Mouse (Mus musculus): ENCODE measurements at regions not wholly inside any gene's neighbourhood (a gene's known extent, or its start where the extent isn't known, plus 50 kb on each side); places are given as distances from the start of the nearest gene placed in this dataset.

DNA sequence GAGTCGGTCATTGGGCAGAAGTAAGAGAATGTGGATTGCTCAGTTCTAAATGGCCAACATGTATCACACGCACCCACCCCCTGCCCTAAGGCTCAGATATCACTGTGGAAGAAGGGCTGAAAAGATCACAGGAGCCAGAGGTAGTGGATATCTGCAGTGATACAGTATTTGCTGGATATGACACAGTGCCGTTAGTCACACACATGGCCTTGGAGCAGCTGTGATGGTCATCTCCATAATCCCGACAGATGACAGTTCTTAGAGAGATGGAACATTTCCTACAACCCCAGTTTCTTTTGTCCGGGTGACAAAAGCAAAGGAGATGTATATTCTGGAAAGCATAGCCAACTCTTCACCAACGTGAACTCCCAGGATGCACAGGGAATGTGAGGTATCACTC lies 65.1 kb upstream of the Msx2 start:
- no peak for ATAC-seq (replicated peaks; ENCODE audit: low FRiP score)
- peaks cover 13% of the 10 kb centered on the region for H3K27me3 ChIP-seq
- H3K36me3 ChIP-seq, result no peaks in the 10 kb centered on the region
- H3K9me3 ChIP-seq (replicated peaks), result no peaks in the 10 kb centered on the region
- H3K4me1 ChIP-seq, result peaks cover 3% of the 10 kb centered on the region; the same call in 1 of the 2 replicates
- WGBS, result 93% methylated on average over 6 of the region's 6 CpGs
- H3K9ac ChIP-seq, result no peak overlapping the region
- H3K4me3 ChIP-seq (replicated peaks), result no peak overlapping the region
- no peak overlapping the region for H3K27ac ChIP-seq
- no peak overlapping the region for H3K4me2 ChIP-seq

DNA sequence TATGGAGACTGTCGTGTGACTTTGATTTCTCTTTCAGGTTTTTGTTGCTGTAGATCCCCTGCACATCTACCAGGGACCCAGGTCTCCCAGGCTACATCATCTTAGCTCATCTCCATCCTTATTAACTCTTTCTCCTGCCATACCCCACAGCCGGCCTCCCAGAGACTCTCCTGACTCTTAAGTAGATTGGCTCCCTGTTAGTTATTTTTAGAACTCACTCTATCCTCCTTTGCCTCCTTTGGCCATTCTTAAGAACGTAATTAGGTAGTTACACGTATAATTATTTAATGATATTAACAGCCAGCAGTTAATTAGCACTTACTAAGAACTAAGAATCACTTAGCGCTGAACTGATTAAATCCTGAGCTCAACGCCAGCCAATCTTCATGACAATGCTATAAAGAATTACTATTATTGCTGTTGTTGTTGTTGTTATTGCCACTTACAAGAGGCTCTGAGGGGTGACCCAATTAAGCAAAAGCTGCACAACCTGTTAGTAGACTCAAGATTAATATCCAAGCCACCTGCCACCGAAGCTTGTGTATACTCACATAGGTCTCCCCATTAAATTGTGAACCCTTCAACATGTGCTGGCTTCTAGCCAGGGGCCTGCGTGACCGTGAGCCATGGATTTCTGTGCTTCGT lies 63.0 kb upstream of the Msx2 start:
- Histone ChIP-seq H3K9me3 (replicated peaks) (no peaks in the 10 kb centered on the region), H3K27ac (no peak overlapping the region), H3K36me3 (no peaks in the 10 kb centered on the region), H3K9ac (no peak overlapping the region), H3K4me1 (peaks cover 3% of the 10 kb centered on the region; the same call in 1 of the 2 replicates), H3K4me2 (no peak overlapping the region), H3K27me3 (peaks cover 15% of the 10 kb centered on the region), H3K4me3 (replicated peaks) (no peak overlapping the region)
- 80% methylated on average over 10 of the region's 10 CpGs for WGBS
- no peak for ATAC-seq (replicated peaks; ENCODE audit: low FRiP score)

DNA sequence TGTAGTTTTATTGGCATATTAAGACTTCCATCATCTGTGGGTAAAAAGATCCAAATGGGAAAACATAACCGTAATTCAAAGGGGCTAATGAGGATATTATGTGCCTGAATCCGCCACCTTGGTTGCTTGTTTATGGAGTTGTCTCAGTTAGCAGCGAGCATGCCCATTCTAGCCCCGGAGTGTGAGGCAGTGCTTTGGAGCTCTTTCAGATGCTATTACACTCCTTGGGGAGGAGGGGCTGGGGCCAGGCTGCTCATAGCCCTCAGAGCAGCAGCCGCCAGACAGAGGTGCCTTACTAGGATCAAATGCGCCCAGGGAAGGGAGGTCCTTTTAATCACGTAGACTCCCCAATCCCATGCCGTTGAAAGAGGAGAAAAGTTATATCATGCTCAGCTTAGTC lies 60.9 kb upstream of the Msx2 start:
- H3K27ac ChIP-seq, result no peak overlapping the region
- H3K4me3 ChIP-seq (replicated peaks), result no peak overlapping the region
- ATAC-seq (replicated peaks; ENCODE audit: low FRiP score), result no peak
- no peak overlapping the region for H3K4me2 ChIP-seq
- peaks cover 3% of the 10 kb centered on the region; the same call in 1 of the 2 replicates for H3K4me1 ChIP-seq
- no peak overlapping the region for H3K9ac ChIP-seq
- H3K9me3 ChIP-seq (replicated peaks), result no peaks in the 10 kb centered on the region
- peaks cover 15% of the 10 kb centered on the region for H3K27me3 ChIP-seq
- WGBS, result 13% methylated on average over 8 of the region's 8 CpGs
- H3K36me3 ChIP-seq, result no peaks in the 10 kb centered on the region

DNA sequence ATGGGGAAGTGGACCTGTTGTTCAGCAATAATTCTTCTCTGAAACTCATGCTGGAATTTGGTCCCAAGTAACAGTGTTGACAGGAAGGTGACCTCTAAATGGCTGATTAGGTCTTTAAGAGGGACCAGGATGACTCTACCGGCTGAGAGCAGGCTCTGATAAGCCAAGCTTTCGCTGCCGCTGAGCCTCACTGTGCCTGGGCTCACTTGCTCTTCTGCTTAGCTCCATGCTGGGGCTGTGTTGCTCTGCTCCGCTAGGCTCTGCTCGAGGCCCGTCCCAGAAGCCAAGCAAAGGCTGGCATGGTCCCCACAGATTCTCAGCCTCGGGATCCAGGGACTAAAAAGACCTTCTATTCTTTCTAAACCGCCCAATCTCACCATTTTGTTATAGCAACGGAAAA lies 54.0 kb upstream of the Msx2 start:
- Histone ChIP-seq H3K27ac (no peak overlapping the region), H3K9me3 (replicated peaks) (no peaks in the 10 kb centered on the region), H3K4me1 (no peaks in the 10 kb centered on the region), H3K9ac (no peak overlapping the region), H3K27me3 (peaks cover 5% of the 10 kb centered on the region; the same call in 1 of the 2 replicates), H3K36me3 (no peaks in the 10 kb centered on the region), H3K4me2 (no peak overlapping the region), H3K4me3 (replicated peaks) (no peak overlapping the region)
- no peak for ATAC-seq (replicated peaks; ENCODE audit: low FRiP score)
- WGBS, result 78% methylated on average over 9 of the region's 9 CpGs

DNA sequence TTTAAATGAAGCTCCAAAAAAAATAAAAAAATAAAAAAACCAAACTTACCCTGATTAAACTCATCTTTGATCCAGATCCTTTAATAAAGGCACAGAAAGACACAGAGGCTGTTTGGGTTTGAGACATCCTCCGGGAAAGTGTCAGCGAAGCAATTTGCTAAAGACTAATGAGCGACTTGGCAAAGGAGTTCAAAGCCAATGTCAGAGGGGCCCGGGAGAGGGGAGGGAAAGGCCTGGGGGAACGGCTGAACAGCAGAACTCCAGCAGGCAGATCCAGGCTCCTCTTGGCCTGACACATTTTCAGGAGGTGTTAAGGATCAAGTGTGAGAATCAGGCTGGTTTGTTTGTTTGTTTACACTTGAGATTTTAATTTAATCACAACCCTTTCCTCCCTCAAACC lies 49.9 kb upstream of the Msx2 start:
- Histone ChIP-seq H3K4me1 (peaks cover 10% of the 10 kb centered on the region), H3K27ac (no peak overlapping the region), H3K36me3 (no peaks in the 10 kb centered on the region), H3K4me3 (replicated peaks) (no peak overlapping the region), H3K27me3 (peaks cover 12% of the 10 kb centered on the region; the same call in 1 of the 2 replicates), H3K9me3 (replicated peaks) (no peaks in the 10 kb centered on the region), H3K9ac (no peak overlapping the region), H3K4me2 (no peak overlapping the region)
- ATAC-seq (replicated peaks; ENCODE audit: low FRiP score), result no peak
- WGBS, result 14% methylated on average over 5 of the region's 5 CpGs

Measured in kidney, embryonic 15.5 days (tissue).